Mouse (Mus musculus) G1E (cell line): ENCODE measurements around the gene Tex21.

Experiments
- CTCF ChIP-seq: IDR thresholded peaks from 2 replicates; pipeline ENCODE4 v1.5.1; 2012; ENCODE audit warnings: low read depth, low read length, inconsistent platforms, mixed read lengths
- GATA1 ChIP-seq: IDR thresholded peaks from 2 replicates; pipeline ENCODE4 v1.6.1; 2012; ENCODE audit warnings: borderline replicate concordance, low read length, inconsistent platforms, mixed read lengths

DNA sequence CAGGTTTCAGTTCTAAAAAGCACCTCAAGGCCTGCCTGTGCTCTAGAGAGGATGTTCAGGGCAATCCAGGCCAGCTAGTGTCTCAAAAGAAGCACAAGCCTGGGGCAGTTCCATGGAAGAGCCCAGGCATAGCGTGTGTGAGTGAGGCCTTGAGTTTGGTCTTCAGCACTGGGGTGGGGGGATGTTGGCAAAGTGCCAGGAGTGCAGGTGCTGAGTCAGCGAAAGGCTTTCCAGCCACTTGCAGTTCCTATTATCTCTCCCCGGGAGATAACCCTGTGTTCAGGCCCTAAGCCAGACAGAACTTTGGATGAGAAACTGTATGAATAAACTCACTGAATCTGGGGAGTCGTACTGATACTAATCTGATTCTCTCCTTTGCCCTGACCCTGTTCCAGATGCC, 35.6 kb upstream of the Tex21 start:
- TF ChIP-seq CTCF (no peak), GATA1 (no peak)
